8 mouse cellular contexts compared by ENCODE assay signal in genomic region chr9:65031894-65032268, GRCm38 (mm10). TPM values are rescaled to one million over a fixed set of nuclear protein-coding genes. Genes with fewer than 3 reads are reported as not detected.
A peak's percentile ranks its signal among the peaks of the same experiment; 100 is the strongest.
DNase-seq lines count a peak whose midpoint lies in the region; ATAC-seq and TF ChIP-seq lines count a peak whose summit lies in the region.

No protein-coding gene starts in this region.

- peak overlapping the region; percentile 44; the same call in 1 of the 2 replicates for H3K27ac ChIP-seq in kidney, postnatal 0 days
- H3K27ac ChIP-seq in embryonic facial prominence, embryonic 12.5 days, result no peak overlapping the region; the same call in 1 of the 2 replicates
- H3K27ac ChIP-seq in intestine, embryonic 16.5 days (ENCODE audit: low read length), result no peak overlapping the region; the same call in 1 of the 2 replicates
- no peak overlapping the region for H3K27ac ChIP-seq in midbrain, postnatal 0 days (ENCODE audit: low read depth, low read length)

- peak overlapping the region; percentile 2; the same call in 1 of the 2 replicates for H3K9ac ChIP-seq in kidney, postnatal 0 days (ENCODE audit: low read depth, low read length)
- peak overlapping the region; percentile 92 for H3K9ac ChIP-seq in embryonic facial prominence, embryonic 12.5 days
- peak overlapping the region; percentile 98 for H3K9ac ChIP-seq in intestine, embryonic 16.5 days (ENCODE audit: low read depth, low read length)
- H3K9ac ChIP-seq in midbrain, postnatal 0 days (replicated peaks; ENCODE audit: low read length, poor library complexity, severe bottlenecking), result no peak overlapping the region

- TF ChIP-seq CTCF in kidney, postnatal 0 days (IDR thresholded peaks at IDR 0.05; ENCODE audit: low read depth), result no peak
- no peak for TF ChIP-seq CTCF in midbrain, postnatal 0 days (IDR thresholded peaks at IDR 0.05)

- no peak for DNase-seq in kidney, postnatal 0 days (ENCODE audit: low spot score)
- no peak for DNase-seq in kidney, postnatal 36 days
- no peak for DNase-seq in midbrain, postnatal 0 days (ENCODE audit: low spot score)
- no peak for DNase-seq in urinary bladder, adult 2 months (ENCODE audit: low spot score)
- DNase-seq in retina, embryonic 14.5 days (ENCODE audit: low spot score), result no peak
- DNase-seq in gastrocnemius, postnatal 25 days, result no peak

- H3K9me3 ChIP-seq in kidney, postnatal 0 days (replicated peaks; ENCODE audit: low read length), result no peaks in the 10 kb centered on the region
- H3K9me3 ChIP-seq in embryonic facial prominence, embryonic 12.5 days, result no peaks in the 10 kb centered on the region
- no peaks in the 10 kb centered on the region for H3K9me3 ChIP-seq in intestine, embryonic 16.5 days (ENCODE audit: control insufficient read depth, low read length)
- H3K9me3 ChIP-seq in midbrain, postnatal 0 days (ENCODE audit: low read length), result no peaks in the 10 kb centered on the region

- H3K4me1 ChIP-seq in kidney, postnatal 0 days (replicated peaks; ENCODE audit: insufficient read depth, low read length), result peaks cover 5% of the 10 kb centered on the region; the same call in 1 of the 2 replicates
- peaks cover 8% of the 10 kb centered on the region; the same call in 1 of the 2 replicates for H3K4me1 ChIP-seq in embryonic facial prominence, embryonic 12.5 days
- peaks cover 19% of the 10 kb centered on the region for H3K4me1 ChIP-seq in intestine, embryonic 16.5 days (ENCODE audit: control insufficient read depth, insufficient read depth, low read length)
- H3K4me1 ChIP-seq in midbrain, postnatal 0 days (ENCODE audit: insufficient read depth, low read length), result peaks cover 7% of the 10 kb centered on the region; the same call in 1 of the 2 replicates

- no peaks in the 10 kb centered on the region for H3K27me3 ChIP-seq in kidney, postnatal 0 days (ENCODE audit: insufficient read depth, low read length)
- no peaks in the 10 kb centered on the region for H3K27me3 ChIP-seq in embryonic facial prominence, embryonic 12.5 days
- no peaks in the 10 kb centered on the region for H3K27me3 ChIP-seq in intestine, embryonic 16.5 days (replicated peaks; ENCODE audit: control insufficient read depth, insufficient read depth, low read length)
- no peaks in the 10 kb centered on the region for H3K27me3 ChIP-seq in midbrain, postnatal 0 days (ENCODE audit: insufficient read depth, low read length)

- peak overlapping the region; percentile 30 for H3K4me2 ChIP-seq in kidney, postnatal 0 days (ENCODE audit: low read length)
- peak overlapping the region; percentile 93; the same call in 1 of the 2 replicates for H3K4me2 ChIP-seq in embryonic facial prominence, embryonic 12.5 days (replicated peaks)
- peak overlapping the region; percentile 33 for H3K4me2 ChIP-seq in intestine, embryonic 16.5 days (ENCODE audit: low read depth, low read length)
- H3K4me2 ChIP-seq in midbrain, postnatal 0 days (ENCODE audit: low read depth, low read length, poor library complexity, severe bottlenecking), result no peak overlapping the region

- 33% methylated on average over 4 of the region's 4 CpGs for WGBS in kidney, postnatal 0 days
- WGBS in embryonic facial prominence, embryonic 12.5 days, result 34% methylated on average over 4 of the region's 4 CpGs
- WGBS in intestine, embryonic 16.5 days, result 28% methylated on average over 4 of the region's 4 CpGs
- 34% methylated on average over 4 of the region's 4 CpGs for WGBS in midbrain, postnatal 0 days

- no peak for ATAC-seq in kidney, postnatal 0 days (replicated peaks; ENCODE audit: low FRiP score, low read depth)
- peak; percentile 50; the same call in 1 of the 2 replicates for ATAC-seq in embryonic facial prominence, embryonic 12.5 days (ENCODE audit: insufficient number of reproducible peaks, insufficient read depth, low FRiP score, low TSS enrichment)
- ATAC-seq in intestine, embryonic 16.5 days, result no peak
- no peak for ATAC-seq in midbrain, postnatal 0 days (ENCODE audit: low FRiP score)

- H3K36me3 ChIP-seq in kidney, postnatal 0 days (ENCODE audit: insufficient read depth, low read length), result no peaks in the 10 kb centered on the region
- H3K36me3 ChIP-seq in embryonic facial prominence, embryonic 12.5 days, result 0 out of 2 replicates have a peak, but pooled peaks cover 2% of the 10 kb centered on the region
- peaks cover 1% of the 10 kb centered on the region; the same call in 1 of the 2 replicates for H3K36me3 ChIP-seq in intestine, embryonic 16.5 days (ENCODE audit: control insufficient read depth, insufficient read depth, low read length)
- no peaks in the 10 kb centered on the region; the same call in 1 of the 2 replicates for H3K36me3 ChIP-seq in midbrain, postnatal 0 days (ENCODE audit: insufficient read depth, low read length)

- peak overlapping the region; percentile 79; the same call in 1 of the 2 replicates for H3K4me3 ChIP-seq in kidney, postnatal 0 days (replicated peaks; ENCODE audit: low read depth, low read length)
- H3K4me3 ChIP-seq in embryonic facial prominence, embryonic 12.5 days, result peak overlapping the region; percentile 94
- H3K4me3 ChIP-seq in intestine, embryonic 16.5 days (ENCODE audit: low read length), result peak overlapping the region; percentile 100
- H3K4me3 ChIP-seq in midbrain, postnatal 0 days (ENCODE audit: low read depth, low read length), result peak overlapping the region; percentile 94; the same call in 1 of the 2 replicates

RNA-seq across cellular contexts. Expression of gene Dpp8, which starts 0.3 kb away (rescaled TPM):
- 22.9 and 23.2 TPM in 2 replicates for polyA plus RNA-seq in kidney, postnatal 0 days (2015; fragmentation: Nextera tagmentation; extraction: Ambion mirVana)
- 44.9 and 48.2 TPM in 2 replicates for polyA plus RNA-seq in embryonic facial prominence, embryonic 12.5 days (2016; fragmentation: Nextera tagmentation; extraction: Ambion mirVana)
- 26.9 and 29.1 TPM in 2 replicates for polyA plus RNA-seq in intestine, embryonic 16.5 days (2015; fragmentation: Nextera tagmentation; extraction: Ambion mirVana)
- total RNA-seq in midbrain, postnatal 0 days (2014; rRNA removed), result 86.9 and 105 TPM in 2 replicates
- polyA plus RNA-seq in midbrain, postnatal 0 days (2015; fragmentation: Nextera tagmentation; extraction: Ambion mirVana), result 26.2 and 28.1 TPM in 2 replicates
- polyA plus RNA-seq in urinary bladder, adult 2 months (2012; rRNA removed), result 53.7 and 64.4 TPM in 2 replicates
- total RNA-seq in gastrocnemius, postnatal 25 days (2021), result 100 to 1,000 TPM; 101 to 128 TPM

RNA-seq across cellular contexts. Expression of gene Hacd3, which starts 10.4 kb away (rescaled TPM):
- 68.2 and 78.1 TPM in 2 replicates for polyA plus RNA-seq in kidney, postnatal 0 days (2015; fragmentation: Nextera tagmentation; extraction: Ambion mirVana)
- 108 TPM in 2 replicates for polyA plus RNA-seq in embryonic facial prominence, embryonic 12.5 days (2016; fragmentation: Nextera tagmentation; extraction: Ambion mirVana)
- polyA plus RNA-seq in intestine, embryonic 16.5 days (2015; fragmentation: Nextera tagmentation; extraction: Ambion mirVana), result 77.8 and 86.8 TPM in 2 replicates
- total RNA-seq in midbrain, postnatal 0 days (2014; rRNA removed), result 204 and 210 TPM in 2 replicates
- polyA plus RNA-seq in midbrain, postnatal 0 days (2015; fragmentation: Nextera tagmentation; extraction: Ambion mirVana), result 186 and 197 TPM in 2 replicates
- 59.1 and 61.7 TPM in 2 replicates for polyA plus RNA-seq in urinary bladder, adult 2 months (2012; rRNA removed)
- 10 to 100 TPM in 1 of 2 experiments, 1 to 10 TPM in 1; 8.2 to 11.9 TPM for total RNA-seq in gastrocnemius, postnatal 25 days (2021)
